Mouse (Mus musculus): ENCODE data around the gene Krtap10-4. TPM values are rescaled to one million over a fixed set of nuclear protein-coding genes. Genes with fewer than 3 reads are reported as not detected.
"Not testable (repeated sequence)": the region's sequence is repeated elsewhere in the genome, so short reads cannot be mapped to it uniquely, and the experiment has no call there.

Krtap10-4 gene
- polyA plus RNA-seq, 1 experiment from 2014 or later, result not detected

DNA sequence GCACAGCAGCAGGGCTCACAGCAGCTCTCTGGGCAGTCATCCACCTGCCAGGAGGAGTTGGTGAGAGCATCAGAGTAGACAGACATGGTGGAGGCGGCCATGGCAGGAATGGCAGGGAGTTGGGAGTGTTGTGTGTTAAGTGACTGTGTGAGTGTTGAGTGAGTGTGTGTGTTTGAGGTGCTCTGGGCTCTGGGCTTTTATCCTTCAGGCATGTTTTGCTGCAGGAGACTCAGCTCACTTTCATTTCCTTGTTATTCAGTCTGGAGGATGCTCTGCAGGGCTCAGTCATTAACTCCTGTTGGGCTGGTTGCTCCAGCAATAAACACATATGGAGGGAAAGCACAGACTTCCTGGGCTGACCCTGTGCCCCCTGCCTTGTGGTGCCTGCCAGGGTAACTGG lies 44.5 kb downstream of the Krtap10-4 start, which contains the start of gene Gm3250:
Gm3250 (minus strand) TSS at position 101 of the 400 bp plus-strand sequence.
- not testable (repeated sequence) for H3K4me2 ChIP-seq; H3K27ac ChIP-seq; H3K36me3 ChIP-seq (replicated peaks); H3K4me3 ChIP-seq (replicated peaks); H3K4me1 ChIP-seq; H3K27me3 ChIP-seq; ATAC-seq (ENCODE audit: low FRiP score); H3K9ac ChIP-seq; H3K9me3 ChIP-seq
- no CpG with 5 or more reads among the region's 1 CpGs for WGBS

DNA sequence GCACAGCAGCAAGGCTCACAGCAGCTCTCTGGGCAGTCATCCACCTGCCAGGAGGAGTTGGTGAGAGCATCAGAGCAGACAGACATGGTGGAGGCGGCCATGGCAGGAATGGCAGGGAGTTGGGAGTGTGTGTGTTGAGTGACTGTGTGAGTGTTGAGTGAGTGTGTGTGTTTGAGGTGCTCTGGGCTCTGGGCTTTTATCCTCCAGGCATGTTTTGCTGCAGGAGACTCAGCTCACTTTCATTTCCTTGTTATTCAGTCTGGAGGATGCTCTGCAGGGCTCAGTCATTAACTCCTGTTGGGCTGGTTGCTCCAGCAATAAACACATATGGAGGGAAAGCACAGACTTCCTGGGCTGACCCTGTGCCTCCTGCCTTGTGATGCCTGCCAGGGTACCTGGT lies 50.1 kb downstream of the Krtap10-4 start, which contains the start of gene Gm7138:
Gm7138 (minus strand) TSS at position 101 of the 400 bp plus-strand sequence.
- 71% methylated on average over 1 of the region's 1 CpGs for WGBS
- not testable (repeated sequence) for H3K9ac ChIP-seq; H3K9me3 ChIP-seq; H3K4me3 ChIP-seq (replicated peaks); H3K4me1 ChIP-seq; ATAC-seq (ENCODE audit: low FRiP score); H3K4me2 ChIP-seq; H3K36me3 ChIP-seq (replicated peaks); H3K27me3 ChIP-seq; H3K27ac ChIP-seq

Other genes with a start within 250 kb of the Krtap10-4 start
- 61.9 and 64.6 TPM in 2 replicates for gene Pttg1ip, start 245.4 kb downstream of the Krtap10-4 start, polyA plus RNA-seq (2016; fragmentation: Nextera tagmentation; extraction: Ambion mirVana)
- 322 and 326 TPM in 2 replicates for gene Sumo3, start 221.0 kb downstream of the Krtap10-4 start, polyA plus RNA-seq (2016; fragmentation: Nextera tagmentation; extraction: Ambion mirVana)
- 15.7 and 23.4 TPM in 2 replicates for gene Gm49325, start 220.9 kb downstream of the Krtap10-4 start, polyA plus RNA-seq (2016; fragmentation: Nextera tagmentation; extraction: Ambion mirVana)
- 87.0 and 92.7 TPM in 2 replicates for gene Ube2g2, start 204.8 kb downstream of the Krtap10-4 start, polyA plus RNA-seq (2016; fragmentation: Nextera tagmentation; extraction: Ambion mirVana)
- 0.46 and 0.92 TPM in 2 replicates for gene Tspear, start 140.5 kb downstream of the Krtap10-4 start, polyA plus RNA-seq (2016; fragmentation: Nextera tagmentation; extraction: Ambion mirVana)
- gene Gm19402, start 136.3 kb downstream of the Krtap10-4 start, polyA plus RNA-seq (2016; fragmentation: Nextera tagmentation; extraction: Ambion mirVana), result not detected in 2 replicates
- gene Gm9508, start 129.9 kb downstream of the Krtap10-4 start, polyA plus RNA-seq (2016; fragmentation: Nextera tagmentation; extraction: Ambion mirVana), result not detected in 2 replicates
- gene Gm10272, start 120.5 kb downstream of the Krtap10-4 start, polyA plus RNA-seq (2016; fragmentation: Nextera tagmentation; extraction: Ambion mirVana), result not detected in 2 replicates
- not detected in 2 replicates for gene Gm10024, start 115.6 kb downstream of the Krtap10-4 start, polyA plus RNA-seq (2016; fragmentation: Nextera tagmentation; extraction: Ambion mirVana)
- gene Gm10142, start 111.3 kb downstream of the Krtap10-4 start, polyA plus RNA-seq (2016; fragmentation: Nextera tagmentation; extraction: Ambion mirVana), result not detected in 2 replicates
- not detected in 2 replicates for gene Krtap12-1, start 106.5 kb downstream of the Krtap10-4 start, polyA plus RNA-seq (2016; fragmentation: Nextera tagmentation; extraction: Ambion mirVana)
- not detected in 2 replicates for gene Gm10100, start 100.6 kb downstream of the Krtap10-4 start, polyA plus RNA-seq (2016; fragmentation: Nextera tagmentation; extraction: Ambion mirVana)
- gene Gm18596, start 84.5 kb downstream of the Krtap10-4 start, polyA plus RNA-seq (2016; fragmentation: Nextera tagmentation; extraction: Ambion mirVana), result not detected in 2 replicates
- not detected in 2 replicates for gene Gm9736, start 75.7 kb downstream of the Krtap10-4 start, polyA plus RNA-seq (2016; fragmentation: Nextera tagmentation; extraction: Ambion mirVana)
- gene Gm3233, start 67.4 kb downstream of the Krtap10-4 start, polyA plus RNA-seq (2016; fragmentation: Nextera tagmentation; extraction: Ambion mirVana), result not detected in 2 replicates
- gene Gm3238, start 55.8 kb downstream of the Krtap10-4 start, polyA plus RNA-seq (2016; fragmentation: Nextera tagmentation; extraction: Ambion mirVana), result not detected in 2 replicates
- gene Gm7138, start 50.2 kb downstream of the Krtap10-4 start, polyA plus RNA-seq (2016; fragmentation: Nextera tagmentation; extraction: Ambion mirVana), result not detected in 2 replicates
- gene Gm3250, start 44.6 kb downstream of the Krtap10-4 start, polyA plus RNA-seq (2016; fragmentation: Nextera tagmentation; extraction: Ambion mirVana), result not detected in 2 replicates
- gene Gm7137, start 38.9 kb downstream of the Krtap10-4 start, polyA plus RNA-seq (2016; fragmentation: Nextera tagmentation; extraction: Ambion mirVana), result not detected in 2 replicates
- gene Gm9639, start 32.0 kb downstream of the Krtap10-4 start, polyA plus RNA-seq (2016; fragmentation: Nextera tagmentation; extraction: Ambion mirVana), result not detected in 2 replicates
- gene Gm19668, start 28.0 kb downstream of the Krtap10-4 start, polyA plus RNA-seq (2016; fragmentation: Nextera tagmentation; extraction: Ambion mirVana), result not detected in 2 replicates
- gene Gm9507, start 15.3 kb downstream of the Krtap10-4 start, polyA plus RNA-seq (2016; fragmentation: Nextera tagmentation; extraction: Ambion mirVana), result not detected in 2 replicates
- not detected in 2 replicates for gene Gm2696, start 12.4 kb downstream of the Krtap10-4 start, polyA plus RNA-seq (2016; fragmentation: Nextera tagmentation; extraction: Ambion mirVana)
- gene Krtap10-10, start 8.9 kb upstream of the Krtap10-4 start, polyA plus RNA-seq (2016; fragmentation: Nextera tagmentation; extraction: Ambion mirVana), result not detected in 2 replicates
- not detected in 2 replicates for gene Gm36176, start 19.7 kb upstream of the Krtap10-4 start, polyA plus RNA-seq (2016; fragmentation: Nextera tagmentation; extraction: Ambion mirVana)
- not detected in 2 replicates for gene Gm10318, start 25.8 kb upstream of the Krtap10-4 start, polyA plus RNA-seq (2016; fragmentation: Nextera tagmentation; extraction: Ambion mirVana)
- gene Gm3285, start 34.9 kb upstream of the Krtap10-4 start, polyA plus RNA-seq (2016; fragmentation: Nextera tagmentation; extraction: Ambion mirVana), result not detected in 2 replicates
- 4.4 and 4.7 TPM in 2 replicates for gene Lrrc3, start 75.4 kb upstream of the Krtap10-4 start, polyA plus RNA-seq (2016; fragmentation: Nextera tagmentation; extraction: Ambion mirVana)
- 0.62 and 1.1 TPM in 2 replicates for gene Trpm2, start 143.5 kb upstream of the Krtap10-4 start, polyA plus RNA-seq (2016; fragmentation: Nextera tagmentation; extraction: Ambion mirVana)
- 28.1 and 32.2 TPM in 2 replicates for gene 1810043G02Rik, start 151.4 kb upstream of the Krtap10-4 start, polyA plus RNA-seq (2016; fragmentation: Nextera tagmentation; extraction: Ambion mirVana)
- gene Pfkl, start 183.0 kb upstream of the Krtap10-4 start, polyA plus RNA-seq (2016; fragmentation: Nextera tagmentation; extraction: Ambion mirVana), result 134 and 135 TPM in 2 replicates
- not detected in 2 replicates for gene Dnmt3l, start 214.9 kb upstream of the Krtap10-4 start, polyA plus RNA-seq (2016; fragmentation: Nextera tagmentation; extraction: Ambion mirVana)
- gene Aire, start 216.5 kb upstream of the Krtap10-4 start, polyA plus RNA-seq (2016; fragmentation: Nextera tagmentation; extraction: Ambion mirVana), result 0.11 and 0.19 TPM in 2 replicates
- 1.3 and 1.4 TPM in 2 replicates for gene Icosl, start 242.2 kb upstream of the Krtap10-4 start, polyA plus RNA-seq (2016; fragmentation: Nextera tagmentation; extraction: Ambion mirVana)